Mouse (Mus musculus): ENCODE measurements around the gene Rhoc. TPM values are rescaled to one million over a fixed set of nuclear protein-coding genes. Genes with fewer than 3 reads are reported as not detected.
A peak's percentile ranks its signal among the peaks of the same experiment; 100 is the strongest.

Gene Rhoc
- polyA plus RNA-seq, 1 experiment from 2014 or later = 59.6 TPM

- DNase-seq (ENCODE audit: low spot score) (peak; percentile 33), ATAC-seq (ENCODE audit: low FRiP score) (peak; percentile 80)
- H3K9me3 ChIP-seq (ENCODE audit: control insufficient read depth, low read length) = no peaks in the 10 kb centered on the region
- peak overlapping the region; percentile 99 for H3K4me2 ChIP-seq (replicated peaks)
- H3K36me3 ChIP-seq (replicated peaks; ENCODE audit: control insufficient read depth, insufficient read depth) = peaks cover 4% of the 10 kb centered on the region; the same call in 1 of the 2 replicates
- peak overlapping the region; percentile 79 for H3K4me3 ChIP-seq (replicated peaks; ENCODE audit: low read length)
- under 1% methylated on average over 46 of the region's 46 CpGs for WGBS
- H3K27ac ChIP-seq = peak overlapping the region; percentile 71; the same call in 1 of the 2 replicates
- peaks cover 5% of the 10 kb centered on the region; the same call in 1 of the 2 replicates for H3K4me1 ChIP-seq (replicated peaks; ENCODE audit: control insufficient read depth, insufficient read depth, low read length)
- H3K27me3 ChIP-seq (ENCODE audit: control insufficient read depth, insufficient read depth, low read length) = no peaks in the 10 kb centered on the region
- peak overlapping the region; percentile 81 for H3K9ac ChIP-seq
Measured at GRCm38 (mm10) chr3:104817481-104817990, 29.4 kb downstream of the Rhoc start.

- peak; percentile 63 for DNase-seq (ENCODE audit: low spot score)
- Histone ChIP-seq H3K36me3 (replicated peaks; ENCODE audit: control insufficient read depth, insufficient read depth) (peaks cover 6% of the 10 kb centered on the region; the same call in 1 of the 2 replicates), H3K4me2 (replicated peaks) (peak within 1 kb of the TSS; percentile 99), H3K9me3 (ENCODE audit: control insufficient read depth, low read length) (no peaks in the 10 kb centered on the region), H3K4me1 (replicated peaks; ENCODE audit: control insufficient read depth, insufficient read depth, low read length) (peaks cover 5% of the 10 kb centered on the region; the same call in 1 of the 2 replicates), H3K27me3 (ENCODE audit: control insufficient read depth, insufficient read depth, low read length) (no peaks in the 10 kb centered on the region), H3K9ac (peak within 1 kb of the TSS; percentile 81), H3K4me3 (replicated peaks; ENCODE audit: low read length) (peak within 1 kb of the TSS; percentile 79), H3K27ac (peak within 1 kb of the TSS; percentile 71; the same call in 1 of the 2 replicates)
- WGBS = under 1% methylated on average over 40 of the region's 40 CpGs
- peak; percentile 73 for ATAC-seq (ENCODE audit: low FRiP score)
Measured at GRCm38 (mm10) chr3:104817991-104818748, 30.0 kb downstream of the Rhoc start, which contains the start of gene Mov10. TSS of gene Mov10 (minus strand) at chr3:104818563.

GRCm38 (mm10) chr3:104818749-104819134 lies 30.6 kb downstream of the Rhoc start:
- 11% methylated on average over 3 of the region's 3 CpGs for WGBS
- Histone ChIP-seq H3K36me3 (replicated peaks; ENCODE audit: control insufficient read depth, insufficient read depth) (peaks cover 6% of the 10 kb centered on the region; the same call in 1 of the 2 replicates), H3K4me3 (replicated peaks; ENCODE audit: low read length) (peak overlapping the region; percentile 79), H3K9ac (0 out of 2 replicates have a peak overlapping the region, but pooled peaks have one; percentile 81), H3K9me3 (ENCODE audit: control insufficient read depth, low read length) (no peaks in the 10 kb centered on the region), H3K27me3 (ENCODE audit: control insufficient read depth, insufficient read depth, low read length) (no peaks in the 10 kb centered on the region), H3K4me2 (replicated peaks) (peak overlapping the region; percentile 99), H3K27ac (no peak overlapping the region; the same call in 1 of the 2 replicates), H3K4me1 (replicated peaks; ENCODE audit: control insufficient read depth, insufficient read depth, low read length) (peaks cover 5% of the 10 kb centered on the region; the same call in 1 of the 2 replicates)
- no peak for DNase-seq (ENCODE audit: low spot score)
- ATAC-seq (ENCODE audit: low FRiP score) = no peak

- H3K4me1 ChIP-seq (replicated peaks; ENCODE audit: control insufficient read depth, insufficient read depth, low read length) = peaks cover 5% of the 10 kb centered on the region; the same call in 1 of the 2 replicates
- H3K27me3 ChIP-seq (ENCODE audit: control insufficient read depth, insufficient read depth, low read length) = no peaks in the 10 kb centered on the region
- 53% methylated on average over 1 of the region's 1 CpGs for WGBS
- DNase-seq (ENCODE audit: low spot score) = no peak
- H3K27ac ChIP-seq = no peak overlapping the region
- H3K4me2 ChIP-seq (replicated peaks) = no peak overlapping the region
- ATAC-seq (ENCODE audit: low FRiP score) = no peak
- no peak overlapping the region for H3K4me3 ChIP-seq (replicated peaks; ENCODE audit: low read length)
- H3K36me3 ChIP-seq (replicated peaks; ENCODE audit: control insufficient read depth, insufficient read depth) = peaks cover 12% of the 10 kb centered on the region
- no peak overlapping the region for H3K9ac ChIP-seq
- H3K9me3 ChIP-seq (ENCODE audit: control insufficient read depth, low read length) = no peaks in the 10 kb centered on the region
Measured at GRCm38 (mm10) chr3:104820426-104820825, 32.3 kb downstream of the Rhoc start.

- ATAC-seq (ENCODE audit: low FRiP score) = no peak
- Histone ChIP-seq H3K9ac (no peak overlapping the region), H3K4me1 (replicated peaks; ENCODE audit: control insufficient read depth, insufficient read depth, low read length) (peaks cover under 1% of the 10 kb centered on the region; the same call in 1 of the 2 replicates), H3K36me3 (replicated peaks; ENCODE audit: control insufficient read depth, insufficient read depth) (peaks cover 31% of the 10 kb centered on the region), H3K27me3 (ENCODE audit: control insufficient read depth, insufficient read depth, low read length) (no peaks in the 10 kb centered on the region), H3K4me2 (replicated peaks) (no peak overlapping the region), H3K4me3 (replicated peaks; ENCODE audit: low read length) (no peak overlapping the region), H3K27ac (no peak overlapping the region), H3K9me3 (ENCODE audit: control insufficient read depth, low read length) (no peaks in the 10 kb centered on the region)
- no peak for DNase-seq (ENCODE audit: low spot score)
- 87% methylated on average over 3 of the region's 3 CpGs for WGBS
Measured at GRCm38 (mm10) chr3:104822413-104822812, 34.2 kb downstream of the Rhoc start.

GRCm38 (mm10) chr3:104835797-104836196 lies 47.6 kb downstream of the Rhoc start:
- ATAC-seq (ENCODE audit: low FRiP score) (no peak), DNase-seq (ENCODE audit: low spot score) (no peak)
- WGBS = 96% methylated on average over 3 of the region's 3 CpGs
- H3K9ac ChIP-seq = no peak overlapping the region
- no peaks in the 10 kb centered on the region for H3K27me3 ChIP-seq (ENCODE audit: control insufficient read depth, insufficient read depth, low read length)
- no peaks in the 10 kb centered on the region for H3K4me1 ChIP-seq (replicated peaks; ENCODE audit: control insufficient read depth, insufficient read depth, low read length)
- no peak overlapping the region for H3K4me2 ChIP-seq (replicated peaks)
- no peak overlapping the region for H3K4me3 ChIP-seq (replicated peaks; ENCODE audit: low read length)
- peaks cover 84% of the 10 kb centered on the region for H3K36me3 ChIP-seq (replicated peaks; ENCODE audit: control insufficient read depth, insufficient read depth)
- no peak overlapping the region for H3K27ac ChIP-seq
- no peaks in the 10 kb centered on the region for H3K9me3 ChIP-seq (ENCODE audit: control insufficient read depth, low read length)

GRCm38 (mm10) chr3:104841049-104841448 lies 52.9 kb downstream of the Rhoc start:
- Histone ChIP-seq H3K27ac (no peak overlapping the region), H3K4me3 (replicated peaks; ENCODE audit: low read length) (no peak overlapping the region), H3K4me2 (replicated peaks) (no peak overlapping the region), H3K36me3 (replicated peaks; ENCODE audit: control insufficient read depth, insufficient read depth) (peaks cover 69% of the 10 kb centered on the region), H3K4me1 (replicated peaks; ENCODE audit: control insufficient read depth, insufficient read depth, low read length) (no peaks in the 10 kb centered on the region), H3K27me3 (ENCODE audit: control insufficient read depth, insufficient read depth, low read length) (no peaks in the 10 kb centered on the region), H3K9ac (no peak overlapping the region), H3K9me3 (ENCODE audit: control insufficient read depth, low read length) (no peaks in the 10 kb centered on the region)
- ATAC-seq (ENCODE audit: low FRiP score) = no peak
- no peak for DNase-seq (ENCODE audit: low spot score)
- WGBS = 99% methylated on average over 5 of the region's 5 CpGs

Other genes with a start within 250 kb of the Rhoc start
- gene Slc16a1, start 149.7 kb upstream of the Rhoc start, polyA plus RNA-seq (2014; fragmentation: Nextera tagmentation; extraction: Ambion mirVana) = 10.0 and 12.3 TPM in 2 replicates
- 0.59 and 1.3 TPM in 2 replicates for gene Ppm1j, start 7.3 kb upstream of the Rhoc start, polyA plus RNA-seq (2014; fragmentation: Nextera tagmentation; extraction: Ambion mirVana)
- gene Fam19a3, start 6.5 kb upstream of the Rhoc start, polyA plus RNA-seq (2014; fragmentation: Nextera tagmentation; extraction: Ambion mirVana) = 0.04 and 0.07 TPM in 2 replicates
- 6.8 and 7.8 TPM in 2 replicates for gene Mov10, start 30.2 kb downstream of the Rhoc start, polyA plus RNA-seq (2014; fragmentation: Nextera tagmentation; extraction: Ambion mirVana)
- gene St7l, start 75.6 kb downstream of the Rhoc start, polyA plus RNA-seq (2014; fragmentation: Nextera tagmentation; extraction: Ambion mirVana) = 34.5 and 35.9 TPM in 2 replicates
- 166 and 182 TPM in 2 replicates for gene Capza1, start 76.1 kb downstream of the Rhoc start, polyA plus RNA-seq (2014; fragmentation: Nextera tagmentation; extraction: Ambion mirVana)
- 0.82 and 1.2 TPM in 2 replicates for gene Wnt2b, start 173.5 kb downstream of the Rhoc start, polyA plus RNA-seq (2014; fragmentation: Nextera tagmentation; extraction: Ambion mirVana)